Mouse (Mus musculus): ENCODE data around the gene Fbxl17.

- TF ChIP-seq CTCF (IDR thresholded peaks at IDR 0.05; ENCODE audit: borderline replicate concordance, control insufficient read depth, extremely low read depth, insufficient read depth, low read length, poor library complexity), result no peak
- no peak for TF ChIP-seq POLR2A (IDR thresholded peaks at IDR 0.05; ENCODE audit: control insufficient read depth, extremely low read depth, insufficient read depth, low read length, poor library complexity)
Observed at GRCm38 (mm10) chr17:63547465-63547864, 47.6 kb upstream of the Fbxl17 start.
